Mouse (Mus musculus) lung, postnatal 25 days (tissue): ENCODE measurements around the gene Slc39a7.
"Not testable (repeated sequence)": the region's sequence is repeated elsewhere in the genome, so short reads cannot be mapped to it uniquely, and the experiment has no call there.

Source experiments
- DNase-seq: peaks from one replicate; pipeline ENCODE4 v3.0.0; 2022; ENCODE audit warnings: low spot score

Gene Slc39a7

GRCm38 (mm10) chr17:34029890-34030595, 1.4 kb downstream of the Slc39a7 start:
- DNase-seq: no peak

GRCm38 (mm10) chr17:34029150-34029889, 2.2 kb downstream of the Slc39a7 start:
- no peak for DNase-seq

- DNase-seq: no peak
Observed at GRCm38 (mm10) chr17:34028501-34029149, 2.9 kb downstream of the Slc39a7 start.

GRCm38 (mm10) chr17:34027656-34028223, 3.7 kb downstream of the Slc39a7 start, which contains the start of gene H2-Ke6:
Gene H2-Ke6 (minus strand): TSS chr17:34028060.
- peak; percentile 93 for DNase-seq

DNA sequence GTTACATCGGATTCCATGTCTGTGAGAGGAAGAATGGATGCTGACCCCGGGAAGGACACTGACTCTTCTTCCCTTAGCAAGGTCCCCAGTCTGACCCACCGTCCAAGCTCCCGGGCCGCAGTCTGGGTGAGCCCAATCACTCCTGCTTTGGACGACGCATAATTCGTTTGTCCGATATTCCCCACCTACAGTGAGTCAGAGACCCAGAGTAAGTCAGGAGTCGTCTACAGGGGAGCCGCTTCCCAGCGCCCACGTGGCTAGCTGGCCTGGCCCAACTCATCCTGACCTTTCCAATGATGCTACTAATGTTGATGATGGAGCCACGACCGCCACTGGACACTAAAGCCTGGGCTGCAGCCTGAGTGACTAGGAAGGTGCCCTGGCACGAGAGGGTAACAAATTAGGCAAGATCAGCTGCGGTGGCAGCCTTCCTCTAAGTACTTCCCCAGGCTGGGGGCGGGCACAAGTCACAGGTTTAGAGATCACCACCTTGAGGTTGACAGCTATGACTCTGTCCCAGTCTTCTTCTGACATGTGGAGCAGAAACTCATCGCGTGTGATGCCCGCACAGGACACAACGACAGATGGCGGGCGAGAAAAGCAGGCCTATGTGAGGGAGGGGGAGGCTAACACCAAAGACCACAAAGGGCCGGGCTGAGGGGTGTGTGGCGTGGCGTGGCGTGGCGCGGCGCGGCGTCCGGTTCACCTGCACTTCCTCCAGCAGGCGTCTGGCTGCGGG, 4.4 kb downstream of the Slc39a7 start:
- DNase-seq: peak; percentile 48

GRCm38 (mm10) chr17:34026221-34026620, 5.3 kb downstream of the Slc39a7 start:
- DNase-seq: no peak

- DNase-seq: no peak
Observed at GRCm38 (mm10) chr17:34025756-34026151, 5.7 kb downstream of the Slc39a7 start.

GRCm38 (mm10) chr17:34024861-34025755, 6.4 kb downstream of the Slc39a7 start:
- no peak for DNase-seq

DNA sequence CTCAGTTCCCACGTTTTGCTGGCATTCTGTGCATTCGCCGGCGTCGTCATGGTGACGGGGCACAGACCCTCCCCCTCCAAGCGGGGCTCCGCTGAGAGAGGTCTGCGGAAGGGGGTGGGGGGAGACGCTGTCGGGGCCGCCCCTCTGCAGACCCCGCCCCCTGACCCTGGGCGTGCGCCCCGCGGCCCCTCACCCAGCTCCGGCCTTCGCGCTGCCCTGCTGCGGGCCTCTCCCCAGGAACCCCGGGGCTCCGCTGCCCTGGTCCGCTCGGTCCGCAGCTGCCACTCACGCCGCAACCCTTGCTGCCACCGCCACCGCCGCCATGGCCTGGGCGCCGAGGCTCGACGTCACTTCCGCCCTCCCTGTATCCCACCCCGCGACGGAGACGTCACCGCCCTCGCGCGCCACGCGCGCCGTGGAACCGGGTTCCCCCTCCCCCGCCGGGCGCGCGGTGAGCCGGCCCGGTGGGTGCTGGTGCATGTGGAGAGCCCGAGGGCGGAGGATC, 7.1 kb downstream of the Slc39a7 start, which contains the start of gene Ring1:
Gene Ring1 (minus strand): TSS at position 364 of the 505 bp plus-strand sequence.
- peak; percentile 86 for DNase-seq

- no peak for DNase-seq
Observed at GRCm38 (mm10) chr17:34023678-34024077, 7.8 kb downstream of the Slc39a7 start.

- DNase-seq: no peak
Observed at GRCm38 (mm10) chr17:34022987-34023386, 8.5 kb downstream of the Slc39a7 start.

DNA sequence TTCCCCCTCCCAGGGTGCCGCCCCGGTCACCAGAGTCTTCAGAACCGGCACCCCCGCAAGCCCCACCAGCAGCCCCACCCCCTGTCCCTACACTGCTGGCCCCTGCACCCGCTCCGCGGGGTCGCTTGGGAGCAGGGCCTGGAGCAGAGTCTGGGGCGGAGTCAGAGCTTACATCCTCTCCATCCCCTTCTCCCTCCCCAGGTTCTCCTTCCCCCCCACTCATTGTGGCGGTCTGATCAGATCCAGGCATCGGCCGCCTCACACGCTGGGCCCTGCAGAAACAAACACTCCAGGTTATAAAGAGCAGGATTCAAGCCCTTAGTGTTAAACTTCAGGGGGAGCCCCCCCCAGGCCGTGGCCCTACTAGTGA, 9.1 kb downstream of the Slc39a7 start:
- DNase-seq: no peak

DNA sequence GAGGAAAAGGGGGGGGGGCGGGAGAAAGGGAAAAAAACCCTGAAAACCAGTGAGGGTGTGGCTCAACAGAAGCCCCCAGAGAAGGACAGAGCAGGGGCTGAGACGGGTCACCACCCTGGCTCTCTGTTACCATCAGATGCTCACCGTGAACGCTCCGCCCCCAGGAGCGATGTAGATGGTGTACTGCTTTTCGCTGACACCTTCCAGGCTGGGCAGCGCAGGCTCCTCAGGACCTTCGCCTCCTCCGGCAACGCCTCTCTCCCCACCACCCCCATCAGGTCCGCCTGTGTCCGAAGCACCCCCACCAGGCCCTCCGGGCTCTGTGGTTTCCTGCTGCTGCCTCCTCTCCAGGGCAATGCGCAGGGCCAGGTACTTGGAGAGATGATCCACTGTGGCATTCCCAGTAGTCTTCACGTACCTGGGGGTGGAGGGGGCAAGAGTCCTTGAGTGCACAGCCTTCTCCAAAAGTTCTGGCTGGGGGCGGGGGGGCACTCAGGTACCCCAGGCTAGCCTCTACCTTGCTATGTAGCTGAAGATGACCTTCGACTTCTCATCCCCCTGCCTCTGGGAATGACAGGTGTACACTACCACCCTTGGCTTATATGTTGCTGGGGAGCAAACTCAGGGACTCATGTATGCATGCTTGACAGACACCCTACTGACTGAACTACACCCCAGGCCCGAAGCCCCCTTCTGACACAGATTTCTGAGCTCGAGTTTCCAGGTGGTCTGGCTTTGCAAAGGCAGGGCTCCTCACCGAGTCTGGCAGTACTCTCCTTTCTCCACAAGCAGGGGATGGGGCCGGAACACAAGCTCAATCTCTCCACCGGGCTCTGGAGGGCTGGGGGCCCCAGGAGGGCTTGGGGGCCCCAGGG, 9.7 kb downstream of the Slc39a7 start:
- no peak for DNase-seq

GRCm38 (mm10) chr17:34013436-34013835, 18.0 kb downstream of the Slc39a7 start:
- no peak for DNase-seq

- no peak for DNase-seq
Observed at GRCm38 (mm10) chr17:34010156-34010555, 21.3 kb downstream of the Slc39a7 start.

GRCm38 (mm10) chr17:34006570-34006969, 24.9 kb downstream of the Slc39a7 start:
- DNase-seq: no peak

GRCm38 (mm10) chr17:34003426-34003825, 28.1 kb downstream of the Slc39a7 start:
- DNase-seq: no peak

DNA sequence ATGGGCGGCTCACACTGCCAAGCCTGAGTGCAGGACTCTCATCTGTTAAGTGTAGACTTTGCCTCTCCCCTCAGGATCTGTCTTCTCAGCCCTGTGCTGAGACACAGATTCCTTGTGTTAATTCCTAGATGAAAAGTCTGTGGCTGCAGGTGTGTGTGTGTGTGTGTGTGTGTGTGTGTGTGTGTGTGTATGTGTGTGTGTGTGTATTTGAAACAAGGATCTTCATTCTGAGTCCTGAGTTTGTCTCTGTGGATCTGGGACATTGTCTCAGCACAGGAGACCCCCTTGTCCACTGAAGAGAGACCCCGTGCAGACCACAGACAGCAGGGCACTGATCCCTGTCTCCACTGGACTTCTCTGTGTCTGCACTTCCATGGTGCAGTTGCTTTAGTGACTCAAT, 30.7 kb downstream of the Slc39a7 start:
- DNase-seq: not testable (repeated sequence)

GRCm38 (mm10) chr17:34000150-34000537, 31.3 kb downstream of the Slc39a7 start, which contains the start of gene H2-K1:
Gene H2-K1 (minus strand): TSS chr17:34000347.
- peak; percentile 98 for DNase-seq
